Mouse (Mus musculus) ES-E14 (cell line): ENCODE results near the gene Pwwp2b.

Experiments used
- CHD2 ChIP-seq: IDR thresholded peaks from 2 replicates; pipeline ENCODE4 v1.6.1; 2014; ENCODE audit warnings: mild to moderate bottlenecking, low read depth, low read length, inconsistent platforms
- HCFC1 ChIP-seq: IDR thresholded peaks from 2 replicates; pipeline ENCODE4 v1.6.1; 2012; ENCODE audit warnings: low read length, inconsistent platforms, borderline replicate concordance; ENCODE audit not compliant: insufficient read depth

DNA sequence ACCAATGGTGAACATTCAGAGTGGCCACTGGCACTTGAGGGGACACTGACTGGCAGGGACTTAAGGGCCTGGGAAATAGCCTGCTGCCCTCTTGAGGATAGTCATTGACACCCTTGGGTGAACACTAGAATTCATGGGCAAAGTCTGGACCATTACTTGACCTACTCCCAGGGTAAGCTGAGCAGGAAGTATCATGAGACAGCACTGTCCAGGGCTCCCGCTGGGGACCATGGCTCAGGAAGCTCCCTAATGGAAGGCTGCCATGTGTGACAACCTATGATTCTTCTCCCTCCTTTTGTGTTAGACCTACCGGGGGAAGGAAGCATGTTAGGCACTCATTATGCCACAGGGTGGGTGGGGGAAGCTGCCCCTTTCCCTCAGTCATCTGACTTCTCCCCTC is 58.8 kb downstream of the Pwwp2b start:
- TF ChIP-seq HCFC1, result no peak
- TF ChIP-seq CHD2, result no peak
